Mouse (Mus musculus) intestine, embryonic 14.5 days (tissue): ENCODE data around the gene Ifih1. TPM values are rescaled to one million over a fixed set of nuclear protein-coding genes. Genes with fewer than 3 reads are reported as not detected.

Source experiments
- ATAC-seq: fragments of 200-750 bp; cut with Nextera tagmentation; replicated peaks from 2 replicates; pipeline ENCODE4 v1.8.0; 2017; ENCODE audit warnings: low read depth, moderate number of reproducible peaks, moderate TSS enrichment, moderate library complexity; ENCODE audit not compliant: low FRiP score, low TSS enrichment
- DNase-seq: peaks from one replicate; pipeline ENCODE4 v3.0.0-alpha.2; 2018; ENCODE audit warnings: low spot score
- H3K27ac ChIP-seq: fragments of 300-500 bp; sonication (generic); 2 replicates; pipeline ENCODE4 v1.5.1; 2014; ENCODE audit warnings: low read depth, mild to moderate bottlenecking, control low read depth
- H3K27me3 ChIP-seq: fragments of 300-500 bp; sonication (generic); replicated peaks from 2 replicates; pipeline ENCODE4 v1.6.1; 2014; ENCODE audit warnings: low read length, control low read depth; ENCODE audit not compliant: control insufficient read depth, insufficient read depth
- H3K36me3 ChIP-seq: fragments of 300-500 bp; sonication (generic); 2 replicates; pipeline ENCODE4 v1.6.1; 2014; ENCODE audit warnings: low read length, control low read depth; ENCODE audit not compliant: control insufficient read depth, insufficient read depth
- H3K4me1 ChIP-seq: fragments of 300-500 bp; sonication (generic); replicated peaks from 2 replicates; pipeline ENCODE4 v1.6.1; 2014; ENCODE audit warnings: low read length, control low read depth, mixed read lengths; ENCODE audit not compliant: control insufficient read depth, insufficient read depth
- H3K4me2 ChIP-seq: fragments of 300-500 bp; sonication (generic); 2 replicates; pipeline ENCODE4 v1.6.1; 2014; ENCODE audit warnings: low read length
- H3K4me3 ChIP-seq: fragments of 300-500 bp; sonication (generic); 2 replicates; pipeline ENCODE4 v1.5.1; 2014; ENCODE audit warnings: low read depth, low read length, control low read depth, mixed read lengths
- H3K9ac ChIP-seq: fragments of 300-500 bp; sonication (generic); 2 replicates; pipeline ENCODE4 v1.6.1; 2014; ENCODE audit warnings: mild to moderate bottlenecking, low read length
- H3K9me3 ChIP-seq: fragments of 300-500 bp; sonication (generic); 2 replicates; pipeline ENCODE4 v1.6.1; 2016; ENCODE audit warnings: low read length, control low read depth; ENCODE audit not compliant: control insufficient read depth
- WGBS: fragments of 180-500 bp; shearing (Covaris S2); extraction: QIAGEN DNeasy Blood & Tissue Kit; methylation state at CpG from one replicate; pipeline ENCODE4 v1.1.7; 2014; 5-methylcytosine and 5-hydroxymethylcytosine counted together
- polyA plus RNA-seq: library from polyadenylated mRNA; unstranded; fragments of >200 nt; fragmentation: Nextera tagmentation; extraction: Ambion mirVana; gene quantifications from 2 replicates; pipeline ENCODE4 v1.2.1, GENCODE M21; 2014

Ifih1 gene
- polyA plus RNA-seq, 1 experiment from 2014 or later: 5.5 TPM

DNA sequence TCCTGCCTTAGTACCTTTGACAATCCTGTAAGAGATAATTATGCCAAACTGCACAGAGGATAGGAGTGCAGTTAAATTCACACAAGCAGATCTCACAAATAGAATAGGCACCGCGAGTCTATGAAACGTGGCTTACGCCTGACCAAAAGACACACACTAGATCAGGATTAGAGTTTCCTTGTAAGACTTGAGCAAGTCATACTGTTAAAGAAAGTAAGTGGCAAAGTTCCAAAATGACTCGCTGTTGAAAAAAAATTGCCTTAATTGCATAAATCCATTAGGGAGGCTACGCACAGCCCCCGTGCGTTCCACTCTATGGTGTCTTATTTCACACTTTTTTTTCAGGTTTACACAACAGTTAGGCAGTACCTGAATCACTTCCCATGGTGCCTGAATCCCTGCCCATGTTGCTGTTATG is 23.0 kb downstream of the Ifih1 start:
- H3K4me2 ChIP-seq: no peak overlapping the region
- DNase-seq: no peak

DNA sequence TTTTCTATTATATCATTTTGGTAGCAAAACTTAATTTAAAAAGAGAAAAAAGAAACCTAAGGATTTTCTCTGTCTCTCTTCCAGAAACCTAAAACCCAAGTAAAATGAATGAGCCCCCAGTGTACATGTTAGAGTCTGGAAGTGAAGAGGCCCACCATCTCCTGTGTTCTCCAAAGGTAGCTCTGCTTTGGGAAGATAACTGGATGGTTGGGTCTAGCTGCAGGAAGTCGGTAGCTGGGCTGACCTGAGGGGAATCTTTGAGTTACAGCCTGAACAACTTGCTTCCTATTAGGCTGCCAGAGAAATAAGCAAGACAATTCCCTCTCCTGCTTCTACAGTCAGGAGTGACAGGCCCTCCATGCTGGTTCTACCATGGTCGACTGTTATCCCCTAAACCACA is 26.4 kb downstream of the Ifih1 start:
- WGBS: 55% methylated on average over 2 of the region's 2 CpGs
- ATAC-seq: no peak
- no peak for DNase-seq
- no peaks in the 10 kb centered on the region for H3K4me1 ChIP-seq
- no peak overlapping the region for H3K4me3 ChIP-seq
- no peak overlapping the region for H3K4me2 ChIP-seq
- H3K36me3 ChIP-seq: no peaks in the 10 kb centered on the region
- H3K9me3 ChIP-seq: no peaks in the 10 kb centered on the region
- H3K9ac ChIP-seq: no peak overlapping the region
- no peak overlapping the region for H3K27ac ChIP-seq
- no peaks in the 10 kb centered on the region for H3K27me3 ChIP-seq

More for the DNA sequence above, 23.0 kb downstream of the Ifih1 start:
- Histone ChIP-seq H3K9ac (no peak overlapping the region), H3K4me3 (no peak overlapping the region), H3K27me3 (no peaks in the 10 kb centered on the region), H3K27ac (no peak overlapping the region), H3K4me1 (no peaks in the 10 kb centered on the region), H3K9me3 (no peaks in the 10 kb centered on the region), H3K36me3 (no peaks in the 10 kb centered on the region)
- 72% methylated on average over 8 of the region's 8 CpGs for WGBS
- ATAC-seq: no peak

DNA sequence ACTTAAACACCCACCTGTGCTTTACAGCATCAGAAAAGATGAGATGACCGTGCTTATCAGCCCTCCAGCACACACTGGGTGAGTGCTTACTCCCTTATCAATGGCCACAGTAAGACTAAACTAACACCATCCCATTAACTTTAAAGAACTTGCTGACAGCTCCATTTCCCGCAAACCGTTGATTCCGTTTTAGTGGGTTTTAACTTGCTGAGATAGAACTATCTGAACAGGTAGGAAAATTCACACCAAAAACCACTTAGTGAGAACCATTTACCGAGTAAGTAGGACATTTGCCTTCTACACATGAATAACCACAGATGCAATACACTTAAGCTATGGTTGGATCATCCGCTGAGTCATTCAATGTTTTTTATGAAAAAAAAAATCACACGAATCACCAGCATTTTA is 27.1 kb downstream of the Ifih1 start:
- Histone ChIP-seq H3K4me1 (no peaks in the 10 kb centered on the region), H3K27me3 (no peaks in the 10 kb centered on the region), H3K4me2 (no peak overlapping the region), H3K36me3 (no peaks in the 10 kb centered on the region), H3K27ac (no peak overlapping the region), H3K4me3 (no peak overlapping the region), H3K9me3 (no peaks in the 10 kb centered on the region), H3K9ac (no peak overlapping the region)
- WGBS: 69% methylated on average over 7 of the region's 7 CpGs
- no peak for DNase-seq
- no peak for ATAC-seq

DNA sequence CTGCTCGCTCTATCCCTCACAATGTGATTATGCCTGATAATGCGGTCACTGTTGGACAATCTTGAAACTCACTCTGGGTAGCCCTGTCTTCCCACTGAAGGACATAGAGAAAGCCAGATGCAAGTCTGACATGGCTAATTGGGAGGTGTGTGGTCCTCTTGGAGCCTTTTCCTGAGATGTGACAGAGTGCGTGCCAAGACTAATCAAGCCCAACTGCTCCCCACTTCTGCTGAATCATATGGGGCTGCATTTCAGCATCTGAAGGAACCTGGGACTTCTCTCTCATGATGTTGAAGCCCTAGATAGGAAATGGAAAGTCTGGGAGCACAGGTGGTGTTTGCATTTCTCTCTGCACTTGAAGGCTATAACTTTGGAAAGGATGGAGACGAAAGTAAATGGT is 32.9 kb downstream of the Ifih1 start:
- Histone ChIP-seq H3K4me2 (no peak overlapping the region), H3K36me3 (no peaks in the 10 kb centered on the region), H3K9me3 (no peaks in the 10 kb centered on the region), H3K27me3 (no peaks in the 10 kb centered on the region), H3K4me1 (no peaks in the 10 kb centered on the region), H3K4me3 (no peak overlapping the region), H3K9ac (no peak overlapping the region), H3K27ac (no peak overlapping the region)
- DNase-seq (no peak), ATAC-seq (no peak)
- WGBS: 96% methylated on average over 4 of the region's 4 CpGs

DNA sequence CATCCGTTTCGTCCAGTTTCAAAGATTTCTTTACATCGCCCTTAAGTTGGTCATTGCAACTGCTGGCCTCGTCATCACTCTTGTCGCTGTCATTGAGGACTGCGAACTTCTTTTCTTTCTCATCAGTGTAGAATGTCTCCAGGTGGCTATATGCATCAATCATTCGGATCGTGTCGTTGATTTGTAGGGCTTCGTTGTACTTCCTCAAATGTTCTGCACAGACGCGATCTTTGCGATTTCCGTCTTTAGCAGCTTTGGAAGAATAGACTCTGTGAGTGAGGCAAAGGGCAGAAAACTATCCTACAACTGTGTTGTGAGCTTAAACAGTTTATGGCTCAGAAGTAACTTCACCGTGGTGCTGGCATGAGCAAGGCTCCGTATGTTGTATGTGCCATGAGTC is 39.9 kb downstream of the Ifih1 start:
- DNase-seq: no peak
- H3K4me1 ChIP-seq: no peaks in the 10 kb centered on the region
- 91% methylated on average over 16 of the region's 16 CpGs for WGBS
- no peak overlapping the region for H3K4me3 ChIP-seq
- no peak overlapping the region for H3K4me2 ChIP-seq
- H3K9me3 ChIP-seq: no peaks in the 10 kb centered on the region
- H3K27me3 ChIP-seq: no peaks in the 10 kb centered on the region
- H3K27ac ChIP-seq: no peak overlapping the region
- no peak overlapping the region for H3K9ac ChIP-seq
- no peaks in the 10 kb centered on the region for H3K36me3 ChIP-seq
- no peak for ATAC-seq

DNA sequence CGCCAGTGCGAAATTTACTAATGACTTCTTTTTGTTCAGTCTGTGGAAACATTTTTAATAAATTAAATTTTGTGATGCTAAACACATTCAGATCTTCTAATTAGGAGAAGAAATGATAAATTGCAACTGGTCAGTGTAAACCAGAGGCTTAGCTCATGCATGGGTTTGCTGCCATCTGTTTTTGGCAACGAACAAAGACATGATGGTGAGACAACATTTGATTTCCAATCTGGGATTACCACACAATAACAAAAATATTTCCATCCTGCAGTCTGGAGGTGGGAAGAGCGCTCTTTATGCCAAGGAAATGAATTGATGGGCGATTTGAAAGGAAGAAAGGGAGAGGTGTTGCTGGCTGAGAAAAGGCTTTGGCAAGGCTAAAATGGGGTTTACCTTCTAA is 42.5 kb downstream of the Ifih1 start:
- no peaks in the 10 kb centered on the region for H3K4me1 ChIP-seq
- H3K27ac ChIP-seq: no peak overlapping the region
- no peak overlapping the region for H3K4me2 ChIP-seq
- H3K27me3 ChIP-seq: no peaks in the 10 kb centered on the region
- DNase-seq (no peak), ATAC-seq (no peak)
- H3K36me3 ChIP-seq: no peaks in the 10 kb centered on the region
- WGBS: 85% methylated on average over 5 of the region's 5 CpGs
- no peak overlapping the region for H3K9ac ChIP-seq
- no peaks in the 10 kb centered on the region for H3K9me3 ChIP-seq
- no peak overlapping the region for H3K4me3 ChIP-seq

DNA sequence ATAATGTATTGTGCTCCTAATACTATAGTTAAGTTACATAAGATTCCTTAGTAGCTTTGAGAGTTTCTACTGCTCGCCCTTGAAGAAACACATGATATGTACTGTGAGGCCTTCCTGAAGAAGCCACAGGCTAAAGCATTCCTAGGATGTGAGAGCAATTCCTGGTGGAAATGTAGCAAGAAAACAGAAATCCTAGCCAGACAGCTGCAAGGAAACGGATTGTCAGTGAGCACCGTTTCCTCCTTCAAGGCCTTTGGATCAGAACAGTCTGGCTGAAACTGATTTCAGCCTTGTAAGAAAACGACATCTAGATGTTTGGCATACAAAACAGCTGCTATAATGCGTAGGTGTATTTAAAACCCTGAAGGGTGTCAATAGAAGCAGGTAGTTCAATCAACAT is 49.5 kb downstream of the Ifih1 start:
- Histone ChIP-seq H3K4me1 (no peaks in the 10 kb centered on the region), H3K27me3 (no peaks in the 10 kb centered on the region), H3K4me2 (no peak overlapping the region), H3K27ac (no peak overlapping the region), H3K9me3 (no peaks in the 10 kb centered on the region), H3K36me3 (no peaks in the 10 kb centered on the region), H3K4me3 (no peak overlapping the region), H3K9ac (no peak overlapping the region)
- no peak for ATAC-seq
- WGBS: 79% methylated on average over 5 of the region's 5 CpGs
- DNase-seq: no peak

DNA sequence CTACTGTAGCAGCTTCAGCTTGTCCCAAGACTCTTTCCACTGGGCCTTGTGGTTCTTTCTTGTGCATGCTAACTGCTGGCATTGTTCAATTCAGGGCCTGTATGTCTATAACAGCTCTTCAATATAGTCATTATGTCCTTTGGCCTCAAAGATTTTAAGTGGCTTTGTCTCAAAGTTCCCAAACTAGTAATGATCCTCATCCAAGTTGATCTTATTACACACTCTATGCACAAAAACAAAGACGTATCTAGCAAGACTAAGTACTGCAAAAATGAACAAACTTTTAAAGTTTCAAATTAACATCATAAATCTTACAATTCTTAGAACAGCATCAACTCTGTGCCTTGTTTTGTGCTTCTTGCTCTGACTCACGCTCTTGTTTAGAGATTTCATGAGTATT is 51.6 kb downstream of the Ifih1 start:
- no peak overlapping the region for H3K27ac ChIP-seq
- no peaks in the 10 kb centered on the region for H3K27me3 ChIP-seq
- ATAC-seq: no peak
- H3K4me2 ChIP-seq: no peak overlapping the region
- DNase-seq: no peak
- H3K4me1 ChIP-seq: peaks cover 2% of the 10 kb centered on the region; the same call in 1 of the 2 replicates
- H3K9me3 ChIP-seq: no peaks in the 10 kb centered on the region
- no peaks in the 10 kb centered on the region for H3K36me3 ChIP-seq
- H3K4me3 ChIP-seq: no peak overlapping the region
- WGBS: 71% methylated on average over 2 of the region's 2 CpGs
- no peak overlapping the region for H3K9ac ChIP-seq

DNA sequence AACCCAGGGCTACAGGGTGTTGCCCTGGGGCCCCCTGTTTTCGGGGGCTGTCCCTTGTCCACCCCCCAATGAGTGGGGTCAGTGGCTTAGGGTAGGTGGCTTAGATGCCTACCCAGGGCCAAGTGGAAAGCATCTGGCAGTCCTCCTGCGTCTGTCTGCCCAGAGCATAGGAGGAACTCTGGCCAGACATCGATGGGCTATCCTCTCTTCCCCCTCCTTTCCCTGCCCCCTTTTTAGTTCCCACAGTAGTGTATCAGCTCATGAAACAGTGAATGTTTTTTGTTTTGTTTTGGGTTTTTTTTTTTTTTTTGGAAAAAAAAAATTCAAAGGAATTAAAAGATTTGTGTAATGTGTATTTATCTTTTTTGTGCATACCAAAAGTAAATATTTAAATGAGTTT is 54.5 kb downstream of the Ifih1 start:
- Histone ChIP-seq H3K36me3 (no peaks in the 10 kb centered on the region), H3K27ac (no peak overlapping the region), H3K4me2 (no peak overlapping the region), H3K4me1 (peaks cover 10% of the 10 kb centered on the region), H3K27me3 (no peaks in the 10 kb centered on the region), H3K9ac (no peak overlapping the region), H3K4me3 (no peak overlapping the region), H3K9me3 (no peaks in the 10 kb centered on the region)
- 74% methylated on average over 3 of the region's 3 CpGs for WGBS
- ATAC-seq: no peak
- no peak for DNase-seq
